Mouse (Mus musculus) 3T3-L1 (cell line): Measurements from ENCODE around the gene Pcsk6.
A peak's percentile ranks its signal among the peaks of the same experiment; 100 is the strongest.

Experiments used
- DNase-seq: peaks from one replicate; pipeline ENCODE4 v3.0.0-alpha.2; 2015; ENCODE audit warnings: low read depth, low spot score

Pcsk6 gene

GRCm38 (mm10) chr7:66001035-66001754 is 139.7 kb downstream of the Pcsk6 start:
- no peak for DNase-seq

- no peak for DNase-seq
Measured at GRCm38 (mm10) chr7:66001797-66002196, 140.3 kb downstream of the Pcsk6 start.

GRCm38 (mm10) chr7:66003447-66003846 is 141.9 kb downstream of the Pcsk6 start:
- DNase-seq: no peak

GRCm38 (mm10) chr7:66003865-66004638 is 142.5 kb downstream of the Pcsk6 start:
- no peak for DNase-seq

- DNase-seq: no peak
Measured at GRCm38 (mm10) chr7:66005066-66005465, 143.5 kb downstream of the Pcsk6 start.

- DNase-seq: no peak
Measured at GRCm38 (mm10) chr7:66008161-66008891, 146.8 kb downstream of the Pcsk6 start.

GRCm38 (mm10) chr7:66008892-66009273 is 147.3 kb downstream of the Pcsk6 start:
- DNase-seq: no peak

GRCm38 (mm10) chr7:66010518-66010917 is 149.0 kb downstream of the Pcsk6 start:
- no peak for DNase-seq

GRCm38 (mm10) chr7:66027747-66028146 is 166.2 kb downstream of the Pcsk6 start:
- peak; percentile 22 for DNase-seq

- no peak for DNase-seq
Measured at GRCm38 (mm10) chr7:66028766-66029512, 167.4 kb downstream of the Pcsk6 start.

GRCm38 (mm10) chr7:66036809-66037208 is 175.3 kb downstream of the Pcsk6 start:
- DNase-seq: no peak

GRCm38 (mm10) chr7:66038261-66038660 is 176.7 kb downstream of the Pcsk6 start:
- no peak for DNase-seq

GRCm38 (mm10) chr7:66038730-66039129 is 177.2 kb downstream of the Pcsk6 start:
- no peak for DNase-seq

- no peak for DNase-seq
Measured at GRCm38 (mm10) chr7:66040026-66040814, 178.7 kb downstream of the Pcsk6 start.

GRCm38 (mm10) chr7:66043552-66044459 is 182.3 kb downstream of the Pcsk6 start, which contains the start of gene Gm45213:
TSS of gene Gm45213 (plus strand) at chr7:66043602.
- DNase-seq: no peak

GRCm38 (mm10) chr7:66044617-66045016 is 183.1 kb downstream of the Pcsk6 start:
- DNase-seq: no peak

GRCm38 (mm10) chr7:66046921-66047918 is 185.7 kb downstream of the Pcsk6 start:
- no peak for DNase-seq

GRCm38 (mm10) chr7:66047975-66048374 is 186.4 kb downstream of the Pcsk6 start:
- DNase-seq: no peak
